Mouse (Mus musculus): Measurements from ENCODE around the gene Rab43. TPM values are rescaled to one million over a fixed set of nuclear protein-coding genes. Genes with fewer than 3 reads are reported as not detected.

Rab43 gene
- 10 to 100 TPM; 28.8 to 30.0 TPM for total RNA-seq (2021)
- long read RNA-seq, experiment 1, full-length matches to known transcripts = 8 of 8 reads
- long read RNA-seq, experiment 1, partial matches to known transcripts = 0 of 8 reads
- long read RNA-seq, experiment 1, other reads (novel, unspliced or antisense) = 0 of 8 reads
- long read RNA-seq, experiment 2, full-length matches to known transcripts = 6 of 6 reads
- long read RNA-seq, experiment 2, partial matches to known transcripts = 0 of 6 reads
- long read RNA-seq, experiment 2, other reads (novel, unspliced or antisense) = 0 of 6 reads

- DNase-seq (ENCODE audit: low spot score in 2 of 2) = peak; percentile 97
Measured at GRCm38 (mm10) chr6:87811675-87812338, at the start of gene Rab43. Gene Rab43 (minus strand): TSS chr6:87812164.

GRCm38 (mm10) chr6:87857071-87857470, 45.1 kb upstream of the Rab43 start:
- no peak for DNase-seq (ENCODE audit: low spot score in 2 of 2)

GRCm38 (mm10) chr6:87853446-87853845, 41.5 kb upstream of the Rab43 start:
- DNase-seq (ENCODE audit: low spot score in 2 of 2) = no peak

GRCm38 (mm10) chr6:87851871-87852270, 39.9 kb upstream of the Rab43 start:
- no peak for DNase-seq (ENCODE audit: low spot score in 2 of 2)

DNA sequence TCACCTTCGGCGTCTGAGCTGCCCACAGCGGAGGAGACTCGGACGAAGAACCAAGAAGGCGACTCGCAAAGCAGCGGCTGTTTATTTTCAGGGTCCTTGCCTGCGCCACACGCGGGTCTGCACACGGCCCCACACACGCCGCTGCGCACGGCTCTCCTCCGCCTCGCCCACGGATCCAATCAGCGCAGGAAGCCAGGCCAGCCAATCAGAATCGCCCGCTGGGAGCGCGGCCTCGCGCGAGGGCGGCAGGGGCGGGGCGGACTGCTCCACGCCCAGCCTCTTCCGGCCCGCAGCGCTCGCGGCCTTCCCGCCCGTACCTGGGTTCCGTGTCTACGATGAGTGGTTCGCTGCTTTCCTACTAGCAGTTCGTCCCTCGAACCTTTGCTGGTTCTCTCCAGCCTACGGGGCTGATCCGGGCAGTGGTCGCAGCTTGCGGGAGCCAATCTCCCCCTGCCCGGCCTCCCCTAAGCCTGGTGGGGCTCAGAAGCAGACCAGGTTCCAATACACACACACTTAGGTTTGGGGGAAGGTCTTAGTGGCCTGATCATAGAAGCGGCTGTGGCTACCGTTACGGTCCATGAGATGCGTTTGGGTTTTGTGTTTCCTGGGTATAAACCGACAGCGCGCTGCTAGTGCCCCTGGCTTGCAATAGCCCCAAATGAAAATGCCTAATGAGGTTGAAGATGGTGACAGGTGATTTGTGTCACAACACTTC, 39.1 kb upstream of the Rab43 start, which contains the start of gene Cnbp:
TSS of gene Cnbp (minus strand) at position 207 of the 715 bp plus-strand sequence.
- peak; percentile 95 to 96 for DNase-seq (ENCODE audit: low spot score in 2 of 2)

GRCm38 (mm10) chr6:87850155-87850899, 38.4 kb upstream of the Rab43 start:
- DNase-seq (ENCODE audit: low spot score in 2 of 2) = peak; percentile 60 to 67

GRCm38 (mm10) chr6:87849780-87850154, 37.8 kb upstream of the Rab43 start:
- DNase-seq (ENCODE audit: low spot score in 2 of 2) = no peak

GRCm38 (mm10) chr6:87846813-87847212, 34.8 kb upstream of the Rab43 start:
- DNase-seq (ENCODE audit: low spot score in 2 of 2) = no peak

- DNase-seq (ENCODE audit: low spot score in 2 of 2) = no peak
Measured at GRCm38 (mm10) chr6:87845031-87845695, 33.2 kb upstream of the Rab43 start.

- no peak for DNase-seq (ENCODE audit: low spot score in 2 of 2)
Measured at GRCm38 (mm10) chr6:87842254-87842653, 30.3 kb upstream of the Rab43 start.

DNA sequence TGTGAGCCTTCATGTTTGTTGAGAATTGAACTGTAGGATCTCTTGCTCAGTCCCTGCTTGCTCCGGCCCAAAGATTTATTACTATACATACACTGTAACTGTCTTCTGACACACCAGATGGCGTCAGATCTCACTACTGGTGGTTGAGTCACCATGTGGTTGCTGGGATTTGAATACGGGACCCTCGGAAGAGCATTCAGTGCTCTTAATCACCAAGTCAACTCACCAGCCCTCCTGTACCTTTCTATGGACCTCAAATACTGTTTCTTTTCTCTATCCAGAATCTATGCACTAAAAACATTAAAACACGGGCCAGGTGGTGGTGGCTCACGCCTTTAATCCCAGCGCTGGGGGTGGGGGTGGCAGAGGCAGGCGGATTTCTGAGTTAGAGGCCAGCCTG, 29.7 kb upstream of the Rab43 start:
- DNase-seq (ENCODE audit: low spot score in 2 of 2) = no peak

- DNase-seq (ENCODE audit: low spot score in 2 of 2) = no peak
Measured at GRCm38 (mm10) chr6:87839797-87840341, 27.9 kb upstream of the Rab43 start.

DNA sequence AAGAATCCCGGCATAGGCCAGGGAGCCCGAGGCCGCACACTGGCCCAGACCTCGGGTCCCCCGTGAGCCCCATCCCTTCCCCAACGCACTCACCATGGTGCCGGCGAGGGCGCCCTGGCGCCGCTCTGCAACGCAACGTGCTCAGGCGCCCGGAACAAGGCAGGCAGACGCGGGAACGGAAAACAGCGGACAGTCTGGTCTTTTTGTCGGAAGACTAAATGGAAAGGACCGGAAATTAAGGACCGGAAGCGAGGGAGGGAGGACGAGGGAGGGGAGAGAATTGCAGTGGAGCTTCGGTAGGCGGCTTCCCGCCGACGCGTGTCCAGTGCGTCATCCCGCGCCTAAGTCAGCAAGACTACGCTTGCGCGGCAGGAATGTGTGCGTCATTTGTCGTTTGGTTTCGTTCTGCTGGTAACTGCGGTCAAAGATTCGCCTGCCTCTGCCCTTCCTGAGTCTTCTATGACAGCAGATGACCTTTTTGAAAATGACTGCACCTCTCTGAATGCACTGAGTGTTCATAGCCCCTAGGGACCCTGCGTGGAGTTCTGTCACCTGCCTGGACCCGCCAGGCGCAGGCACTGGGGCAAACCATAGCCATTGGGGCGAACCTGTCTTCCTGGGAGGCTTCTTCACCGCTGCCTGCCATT, 26.7 kb upstream of the Rab43 start, which contains the start of gene Isy1:
TSS of gene Isy1 (minus strand) at position 248 of the 647 bp plus-strand sequence.
- peak; percentile 89 to 92 for DNase-seq (ENCODE audit: low spot score in 2 of 2)

GRCm38 (mm10) chr6:87835695-87836094, 23.7 kb upstream of the Rab43 start, which contains the start of gene Gm45140:
Gene Gm45140 (minus strand): TSS chr6:87835795.
- no peak for DNase-seq (ENCODE audit: low spot score in 2 of 2)

GRCm38 (mm10) chr6:87820366-87820765, 8.4 kb upstream of the Rab43 start:
- DNase-seq (ENCODE audit: low spot score in 2 of 2) = no peak

DNA sequence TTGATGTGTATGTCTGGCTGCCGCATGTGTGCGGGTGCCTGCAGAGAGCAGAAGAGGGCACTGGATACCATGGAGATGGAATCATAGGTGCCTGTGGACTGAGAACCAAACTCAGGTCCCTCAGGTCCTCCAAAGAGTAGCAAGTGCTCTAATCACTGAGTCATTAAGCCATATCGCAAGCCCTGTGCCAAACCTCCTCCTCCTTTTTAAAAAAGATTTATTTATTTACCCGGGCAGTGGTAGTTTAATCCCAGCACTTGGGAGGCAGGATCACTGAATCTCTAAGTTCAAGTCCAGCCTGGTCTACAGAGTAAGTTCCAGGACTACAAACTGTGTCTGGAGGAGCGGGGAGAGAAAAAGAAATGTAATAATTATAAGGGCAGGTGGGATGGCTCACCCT, 2.5 kb upstream of the Rab43 start:
- DNase-seq (ENCODE audit: low spot score in 2 of 2) = no peak

DNA sequence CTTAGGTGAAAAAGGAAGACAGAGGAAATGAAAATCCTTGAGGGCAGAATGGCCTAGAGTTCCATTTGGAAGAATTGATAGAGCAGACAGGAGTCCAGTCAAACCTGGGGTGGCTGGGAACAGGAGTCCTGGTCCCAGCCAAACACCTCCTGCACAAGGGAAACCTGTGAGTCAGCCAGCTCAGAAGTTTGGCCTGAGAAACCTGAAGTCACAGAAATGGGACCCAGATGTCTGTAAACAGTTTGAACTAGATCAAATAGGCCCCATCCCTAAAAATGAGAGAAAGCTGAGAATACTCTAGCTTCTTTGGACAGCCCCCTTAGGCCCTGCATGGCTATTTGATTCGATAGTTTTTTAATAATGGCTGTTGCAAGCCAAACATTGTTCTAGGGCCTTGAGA, 692 bp upstream of the Rab43 start:
- DNase-seq (ENCODE audit: low spot score in 2 of 2) = no peak

- DNase-seq (ENCODE audit: low spot score in 2 of 2) = peak; percentile 53 to 65
Measured at GRCm38 (mm10) chr6:87810713-87811669, 973 bp downstream of the Rab43 start.

GRCm38 (mm10) chr6:87810311-87810710, 1.7 kb downstream of the Rab43 start:
- DNase-seq (ENCODE audit: low spot score in 2 of 2) = no peak
